Mouse (Mus musculus): ENCODE data around the gene Mink1. TPM values are rescaled to one million over a fixed set of nuclear protein-coding genes. Genes with fewer than 3 reads are reported as not detected.
"Not testable (repeated sequence)": the region's sequence is repeated elsewhere in the genome, so short reads cannot be mapped to it uniquely, and the experiment has no call there.

Gene Mink1
- polyA plus RNA-seq, 1 experiment from 2014 or later = 18.2 TPM

GRCm38 (mm10) chr11:70524782-70525181, 37.9 kb upstream of the Mink1 start:
- H3K4me3 ChIP-seq (ENCODE audit: low read depth, low read length) = peak overlapping the region; percentile 59
- peak overlapping the region; percentile 53 for H3K4me2 ChIP-seq (ENCODE audit: low read length)
- peak; percentile 25; the same call in 1 of the 2 replicates for ATAC-seq
- peak overlapping the region; percentile 56 for H3K9ac ChIP-seq (ENCODE audit: low read depth, low read length)
- 6% methylated on average over 8 of the region's 8 CpGs for WGBS
- no peaks in the 10 kb centered on the region for H3K9me3 ChIP-seq (replicated peaks; ENCODE audit: control insufficient read depth, low read length, poor library complexity, severe bottlenecking)
- no peak overlapping the region for H3K27ac ChIP-seq (ENCODE audit: low read length)
- H3K36me3 ChIP-seq (ENCODE audit: control insufficient read depth, insufficient read depth, low read length) = peaks cover 14% of the 10 kb centered on the region
- peaks cover 5% of the 10 kb centered on the region for H3K4me1 ChIP-seq (ENCODE audit: control insufficient read depth, insufficient read depth, low read length)
- no peaks in the 10 kb centered on the region for H3K27me3 ChIP-seq (ENCODE audit: control insufficient read depth, insufficient read depth, low read depth, low read length)

- Histone ChIP-seq H3K36me3 (ENCODE audit: control insufficient read depth, insufficient read depth, low read length) (peaks cover 14% of the 10 kb centered on the region), H3K27me3 (ENCODE audit: control insufficient read depth, insufficient read depth, low read depth, low read length) (no peaks in the 10 kb centered on the region), H3K4me3 (ENCODE audit: low read depth, low read length) (peak within 1 kb of the TSS; percentile 59), H3K4me1 (ENCODE audit: control insufficient read depth, insufficient read depth, low read length) (peaks cover 5% of the 10 kb centered on the region), H3K4me2 (ENCODE audit: low read length) (peak within 1 kb of the TSS; percentile 80), H3K9ac (ENCODE audit: low read depth, low read length) (peak within 1 kb of the TSS; percentile 64), H3K27ac (ENCODE audit: low read length) (no peak within 1 kb of the TSS), H3K9me3 (replicated peaks; ENCODE audit: control insufficient read depth, low read length, poor library complexity, severe bottlenecking) (no peaks in the 10 kb centered on the region)
- peak; percentile 93 for ATAC-seq
- WGBS = under 1% methylated on average over 24 of the region's 26 CpGs
Measured at GRCm38 (mm10) chr11:70525184-70525678, 37.5 kb upstream of the Mink1 start, which contains the start of gene Psmb6. Gene Psmb6, plus strand, starts transcription at chr11:70525367.

GRCm38 (mm10) chr11:70525726-70526125, 37.0 kb upstream of the Mink1 start:
- H3K27me3 ChIP-seq (ENCODE audit: control insufficient read depth, insufficient read depth, low read depth, low read length) = no peaks in the 10 kb centered on the region
- peak overlapping the region; percentile 80 for H3K4me2 ChIP-seq (ENCODE audit: low read length)
- peak overlapping the region; percentile 64 for H3K9ac ChIP-seq (ENCODE audit: low read depth, low read length)
- no peaks in the 10 kb centered on the region for H3K9me3 ChIP-seq (replicated peaks; ENCODE audit: control insufficient read depth, low read length, poor library complexity, severe bottlenecking)
- peak; percentile 42 for ATAC-seq
- peaks cover 5% of the 10 kb centered on the region for H3K4me1 ChIP-seq (ENCODE audit: control insufficient read depth, insufficient read depth, low read length)
- peaks cover 14% of the 10 kb centered on the region for H3K36me3 ChIP-seq (ENCODE audit: control insufficient read depth, insufficient read depth, low read length)
- 1% methylated on average over 12 of the region's 12 CpGs for WGBS
- no peak overlapping the region for H3K27ac ChIP-seq (ENCODE audit: low read length)
- peak overlapping the region; percentile 59 for H3K4me3 ChIP-seq (ENCODE audit: low read depth, low read length)

GRCm38 (mm10) chr11:70526211-70526610, 36.5 kb upstream of the Mink1 start:
- Histone ChIP-seq H3K4me1 (ENCODE audit: control insufficient read depth, insufficient read depth, low read length) (peaks cover 5% of the 10 kb centered on the region), H3K9ac (ENCODE audit: low read depth, low read length) (peak overlapping the region; percentile 64; the same call in 1 of the 2 replicates), H3K27ac (ENCODE audit: low read length) (no peak overlapping the region), H3K27me3 (ENCODE audit: control insufficient read depth, insufficient read depth, low read depth, low read length) (no peaks in the 10 kb centered on the region), H3K4me3 (ENCODE audit: low read depth, low read length) (peak overlapping the region; percentile 59), H3K9me3 (replicated peaks; ENCODE audit: control insufficient read depth, low read length, poor library complexity, severe bottlenecking) (no peaks in the 10 kb centered on the region), H3K36me3 (ENCODE audit: control insufficient read depth, insufficient read depth, low read length) (peaks cover 14% of the 10 kb centered on the region), H3K4me2 (ENCODE audit: low read length) (peak overlapping the region; percentile 80)
- WGBS = 92% methylated on average over 12 of the region's 12 CpGs
- ATAC-seq = no peak

- 88% methylated on average over 7 of the region's 7 CpGs for WGBS
- H3K9me3 ChIP-seq (replicated peaks; ENCODE audit: control insufficient read depth, low read length, poor library complexity, severe bottlenecking) = no peaks in the 10 kb centered on the region
- H3K4me3 ChIP-seq (ENCODE audit: low read depth, low read length) = no peak overlapping the region
- H3K9ac ChIP-seq (ENCODE audit: low read depth, low read length) = no peak overlapping the region
- no peak overlapping the region for H3K27ac ChIP-seq (ENCODE audit: low read length)
- ATAC-seq = no peak
- peaks cover 14% of the 10 kb centered on the region for H3K36me3 ChIP-seq (ENCODE audit: control insufficient read depth, insufficient read depth, low read length)
- H3K4me1 ChIP-seq (ENCODE audit: control insufficient read depth, insufficient read depth, low read length) = peaks cover 5% of the 10 kb centered on the region
- no peak overlapping the region for H3K4me2 ChIP-seq (ENCODE audit: low read length)
- no peaks in the 10 kb centered on the region for H3K27me3 ChIP-seq (ENCODE audit: control insufficient read depth, insufficient read depth, low read depth, low read length)
Measured at GRCm38 (mm10) chr11:70528610-70529009, 34.1 kb upstream of the Mink1 start.

- 82% methylated on average over 2 of the region's 2 CpGs for WGBS
- not testable (repeated sequence) for H3K27ac ChIP-seq (ENCODE audit: low read length); H3K9ac ChIP-seq (ENCODE audit: low read depth, low read length); H3K4me3 ChIP-seq (ENCODE audit: low read depth, low read length); H3K9me3 ChIP-seq (replicated peaks; ENCODE audit: control insufficient read depth, low read length, poor library complexity, severe bottlenecking); ATAC-seq; H3K4me1 ChIP-seq (ENCODE audit: control insufficient read depth, insufficient read depth, low read length); H3K27me3 ChIP-seq (ENCODE audit: control insufficient read depth, insufficient read depth, low read depth, low read length); H3K4me2 ChIP-seq (ENCODE audit: low read length)
- H3K36me3 ChIP-seq (ENCODE audit: control insufficient read depth, insufficient read depth, low read length) = peaks cover 14% of the 10 kb centered on the region
Measured at GRCm38 (mm10) chr11:70531065-70531464, 31.6 kb upstream of the Mink1 start.

- 83% methylated on average over 6 of the region's 6 CpGs for WGBS
- no peak within 1 kb of the TSS for H3K4me3 ChIP-seq (ENCODE audit: low read depth, low read length)
Measured at GRCm38 (mm10) chr11:70532839-70533238, 29.8 kb upstream of the Mink1 start, which contains the start of gene Gm40193. Gene Gm40193, minus strand, starts transcription at chr11:70532939.

GRCm38 (mm10) chr11:70539423-70539822, 23.3 kb upstream of the Mink1 start:
- Histone ChIP-seq H3K27me3 (ENCODE audit: control insufficient read depth, insufficient read depth, low read depth, low read length) (no peaks in the 10 kb centered on the region; the same call in 1 of the 2 replicates), H3K27ac (ENCODE audit: low read length) (no peak overlapping the region), H3K9ac (ENCODE audit: low read depth, low read length) (peak overlapping the region; percentile 75), H3K4me3 (ENCODE audit: low read depth, low read length) (peak overlapping the region; percentile 60), H3K4me1 (ENCODE audit: control insufficient read depth, insufficient read depth, low read length) (peaks cover 5% of the 10 kb centered on the region; the same call in 1 of the 2 replicates), H3K36me3 (ENCODE audit: control insufficient read depth, insufficient read depth, low read length) (no peaks in the 10 kb centered on the region), H3K4me2 (ENCODE audit: low read length) (peak overlapping the region; percentile 76), H3K9me3 (replicated peaks; ENCODE audit: control insufficient read depth, low read length, poor library complexity, severe bottlenecking) (no peaks in the 10 kb centered on the region)
- no peak for ATAC-seq
- 17% methylated on average over 9 of the region's 9 CpGs for WGBS

More at GRCm38 (mm10) chr11:70532839-70533238, 29.8 kb upstream of the Mink1 start, which contains the start of gene Gm40193:
- H3K27ac ChIP-seq (ENCODE audit: low read length) = no peak within 1 kb of the TSS
- no peaks in the 10 kb centered on the region for H3K4me1 ChIP-seq (ENCODE audit: control insufficient read depth, insufficient read depth, low read length)
- no peak within 1 kb of the TSS for H3K4me2 ChIP-seq (ENCODE audit: low read length)
- ATAC-seq = no peak
- H3K27me3 ChIP-seq (ENCODE audit: control insufficient read depth, insufficient read depth, low read depth, low read length) = no peaks in the 10 kb centered on the region
- H3K9ac ChIP-seq (ENCODE audit: low read depth, low read length) = no peak within 1 kb of the TSS
- peaks cover 7% of the 10 kb centered on the region for H3K36me3 ChIP-seq (ENCODE audit: control insufficient read depth, insufficient read depth, low read length)
- no peaks in the 10 kb centered on the region for H3K9me3 ChIP-seq (replicated peaks; ENCODE audit: control insufficient read depth, low read length, poor library complexity, severe bottlenecking)

- Histone ChIP-seq H3K4me1 (ENCODE audit: control insufficient read depth, insufficient read depth, low read length) (peaks cover 5% of the 10 kb centered on the region; the same call in 1 of the 2 replicates), H3K27me3 (ENCODE audit: control insufficient read depth, insufficient read depth, low read depth, low read length) (no peaks in the 10 kb centered on the region; the same call in 1 of the 2 replicates), H3K36me3 (ENCODE audit: control insufficient read depth, insufficient read depth, low read length) (no peaks in the 10 kb centered on the region), H3K4me2 (ENCODE audit: low read length) (peak within 1 kb of the TSS; percentile 76), H3K9me3 (replicated peaks; ENCODE audit: control insufficient read depth, low read length, poor library complexity, severe bottlenecking) (no peaks in the 10 kb centered on the region), H3K4me3 (ENCODE audit: low read depth, low read length) (peak within 1 kb of the TSS; percentile 60), H3K27ac (ENCODE audit: low read length) (peak within 1 kb of the TSS; percentile 19; the same call in 1 of the 2 replicates), H3K9ac (ENCODE audit: low read depth, low read length) (peak within 1 kb of the TSS; percentile 75)
- WGBS = under 1% methylated on average over 57 of the region's 65 CpGs
- ATAC-seq = peak; percentile 89
Measured at GRCm38 (mm10) chr11:70539877-70540587, 22.6 kb upstream of the Mink1 start, which contains the start of gene Pld2. Gene Pld2, plus strand, starts transcription at chr11:70540064.
